Mouse (Mus musculus) adrenal gland, adult 18-20 months (tissue): ENCODE results near the gene Mybpc1. TPM values are rescaled to one million over a fixed set of nuclear protein-coding genes. Genes with fewer than 3 reads are reported as not detected.
"Not testable (repeated sequence)": the region's sequence is repeated elsewhere in the genome, so short reads cannot be mapped to it uniquely, and the experiment has no call there.

Source experiments
- DNase-seq, 2 experiments: peaks; one replicate each; pipeline ENCODE4 v3.0.0; 2021 to 2022; ENCODE audit warnings: low spot score in 2 of 2
- total RNA-seq, 2 experiments: library from RNA; stranded (reverse); gene quantifications; 1 replicate in 1 of 2; 2 replicates in 1 of 2; pipeline ENCODE4 v1.2.3; 2021

The Mybpc1 gene
- total RNA-seq, 2 experiments from 2014 or later: 0.60 to 4.3 TPM

DNA sequence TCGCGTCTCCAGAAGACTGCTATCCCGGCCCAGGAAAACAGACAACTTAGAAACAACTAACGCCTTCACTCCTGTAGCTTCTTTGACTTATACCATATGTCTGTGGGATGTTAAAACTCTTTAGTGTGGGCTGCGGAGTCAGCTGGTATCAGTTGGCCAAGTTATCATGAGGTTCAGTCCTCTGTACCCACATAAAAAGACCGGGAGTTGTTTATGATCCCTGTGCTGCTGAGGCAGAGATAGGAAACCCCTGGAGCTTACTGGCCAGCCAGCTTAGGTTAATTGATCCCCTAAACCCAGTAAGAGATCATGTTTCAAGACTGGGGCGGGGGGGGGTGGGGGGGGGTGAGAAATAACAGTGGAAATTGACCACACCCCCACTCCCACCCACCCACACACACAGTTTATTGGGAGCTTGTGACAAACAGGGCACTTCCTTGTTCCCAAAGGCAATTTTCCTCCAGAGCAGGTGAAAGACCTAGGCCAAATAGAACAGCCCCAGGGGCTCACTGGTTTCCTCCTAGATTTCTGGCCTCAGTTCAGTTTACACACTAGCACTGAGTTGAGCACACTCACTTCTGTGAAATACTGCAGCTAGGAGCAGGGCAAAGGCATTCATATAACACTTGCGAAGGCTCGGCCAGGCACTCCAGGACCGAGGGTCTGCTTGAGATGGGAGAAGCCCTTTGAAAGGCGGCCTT is 107.9 kb downstream of the Mybpc1 start:
- no peak for DNase-seq

DNA sequence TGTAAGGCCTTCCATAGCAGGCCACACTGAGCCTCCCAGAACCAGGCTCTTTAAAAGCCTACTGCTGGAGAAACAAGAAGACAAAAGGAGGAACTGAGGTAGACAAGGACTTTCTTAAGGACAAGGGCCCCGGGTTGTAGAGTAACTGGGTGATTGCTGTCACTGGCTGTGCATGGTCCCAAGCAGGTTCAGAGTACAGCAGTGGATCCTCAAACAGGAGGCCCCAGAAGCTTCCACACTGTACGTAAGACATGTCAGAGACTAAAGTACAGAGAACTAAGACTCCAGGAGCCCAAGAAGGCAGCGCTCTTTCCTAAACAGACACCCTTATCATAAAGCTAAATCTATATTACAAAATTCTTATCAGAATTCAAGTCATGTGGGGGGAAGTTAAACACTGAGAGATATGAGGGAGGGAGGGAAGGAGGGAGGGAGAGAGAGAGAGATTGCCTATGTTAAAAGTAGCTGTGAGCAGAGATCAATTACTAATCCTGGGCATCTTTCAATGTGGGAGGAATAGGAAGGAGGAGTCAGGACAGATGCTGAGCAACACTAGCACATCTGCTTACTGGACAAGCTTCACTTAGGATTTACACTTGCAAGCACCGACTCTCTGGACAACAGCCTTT is 109.9 kb downstream of the Mybpc1 start:
- DNase-seq: no peak

DNA sequence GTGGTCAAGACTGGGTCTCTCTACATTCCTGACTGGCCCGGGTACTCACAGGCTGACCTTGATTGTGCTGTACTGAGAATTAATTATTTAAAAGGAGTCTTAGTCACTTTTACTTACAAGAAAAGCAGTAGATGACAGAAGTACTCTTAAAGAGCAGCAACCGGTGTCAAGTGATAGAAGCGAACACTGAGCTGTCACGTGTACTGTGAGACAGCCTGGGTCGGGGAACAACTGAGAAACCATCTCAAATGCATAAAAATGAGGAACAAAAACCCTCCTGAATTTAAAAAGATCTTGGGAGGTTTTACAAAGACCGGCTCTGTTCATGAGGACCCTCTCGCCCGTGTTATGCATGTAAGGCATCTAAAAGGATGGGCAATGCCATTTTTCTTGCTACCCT is 112.3 kb downstream of the Mybpc1 start:
- no peak for DNase-seq

DNA sequence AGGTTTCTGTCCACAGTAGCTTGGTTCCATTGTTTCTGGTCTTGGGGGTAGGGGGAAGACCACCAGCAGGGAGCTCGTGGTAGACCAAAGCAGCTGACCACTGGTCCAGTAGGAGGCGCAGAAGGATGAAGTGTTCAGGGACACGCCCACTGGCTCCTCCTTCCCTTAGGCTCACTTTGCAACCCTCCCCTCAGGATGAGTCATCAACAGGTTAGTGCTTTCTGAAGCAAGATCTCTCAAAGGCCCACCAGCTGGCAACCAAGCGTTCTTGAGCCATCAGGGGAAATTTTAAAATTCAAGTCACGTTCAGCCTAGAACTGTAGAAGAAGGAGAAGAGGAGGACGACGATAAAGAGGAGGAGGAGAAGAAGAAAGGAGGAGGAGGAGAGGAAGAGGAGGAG is 113.3 kb downstream of the Mybpc1 start:
- no peak for DNase-seq

DNA sequence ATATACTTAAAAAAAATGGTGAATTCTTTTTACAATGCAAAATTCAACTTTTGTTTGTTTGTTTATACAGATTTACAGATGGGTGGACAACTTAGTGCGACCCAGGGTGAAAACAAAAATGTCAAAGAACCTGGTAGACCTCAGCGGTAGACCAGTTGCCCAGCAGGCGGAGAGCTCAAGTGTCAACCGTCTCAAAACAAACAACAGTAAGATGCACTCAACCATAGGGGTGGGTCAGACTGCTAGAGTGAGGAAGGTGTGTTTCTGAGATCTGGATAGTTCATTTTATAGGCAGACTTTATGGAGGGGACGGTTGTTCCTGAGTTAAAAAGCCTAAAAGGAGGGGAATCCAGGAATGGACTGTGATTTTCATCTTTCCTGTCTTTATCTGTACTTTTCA is 116.3 kb downstream of the Mybpc1 start:
- DNase-seq: no peak

DNA sequence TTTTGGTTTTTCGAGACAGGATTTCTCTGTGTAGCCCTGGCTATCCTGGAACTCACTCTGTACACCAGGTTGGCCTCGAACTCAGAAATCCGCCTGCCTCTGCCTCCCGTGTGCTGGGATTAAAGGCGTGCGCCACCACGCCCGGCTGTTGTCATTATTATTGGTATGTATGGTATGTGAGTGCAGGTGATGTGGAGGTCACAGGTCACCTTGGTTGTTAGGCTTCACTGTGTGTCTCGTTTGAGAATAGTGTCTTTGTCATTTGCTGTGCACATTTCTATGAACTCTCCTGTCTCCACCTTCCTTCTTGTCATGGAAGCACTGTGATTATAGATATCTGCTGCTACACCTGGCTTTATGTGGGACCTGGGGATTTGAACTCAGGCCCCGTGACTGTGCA is 122.1 kb downstream of the Mybpc1 start:
- not testable (repeated sequence) for DNase-seq

Other genes with a start within 250 kb of the Mybpc1 start
- gene Dram1, start 226.1 kb downstream of the Mybpc1 start, total RNA-seq: 10 to 100 TPM in 1 of 2 experiments, 1 to 10 TPM in 1; 7.4 to 22.3 TPM
- 10 to 100 TPM; 29.2 to 36.0 TPM for gene Gnptab, start 226.0 kb downstream of the Mybpc1 start, total RNA-seq
- 1 to 10 TPM; 2.2 to 9.2 TPM for gene Sycp3, start 145.6 kb downstream of the Mybpc1 start, total RNA-seq
- gene Chpt1, start 101.1 kb downstream of the Mybpc1 start, total RNA-seq: 100 to 1,000 TPM; 358 to 802 TPM
- gene Spic, start 79.9 kb upstream of the Mybpc1 start, total RNA-seq: under 1 TPM in 1 of 2 experiments, not detected in 1; 0.58 TPM
- 100 to 1,000 TPM in 1 of 2 experiments, 10 to 100 TPM in 1; 96.8 to 104 TPM for gene Arl1, start 125.7 kb upstream of the Mybpc1 start, total RNA-seq
- gene Utp20, start 221.7 kb upstream of the Mybpc1 start, total RNA-seq: 10 to 100 TPM; 22.6 to 29.1 TPM